Mouse (Mus musculus) lung, embryonic 14.5 days (tissue): ENCODE results near the gene Dync1h1. TPM values are rescaled to one million over a fixed set of nuclear protein-coding genes. Genes with fewer than 3 reads are reported as not detected.

ENCODE experiments used
- ATAC-seq: fragments of 200-750 bp; cut with Nextera tagmentation; 2 replicates; pipeline ENCODE4 v1.8.0; 2017; ENCODE audit warnings: mild to moderate bottlenecking, moderate TSS enrichment, moderate library complexity; ENCODE audit not compliant: insufficient read depth
- DNase-seq: peaks from one replicate; pipeline ENCODE4 v3.0.0-alpha.2; 2015
- H3K27ac ChIP-seq: fragments of 300-500 bp; sonication (generic); 2 replicates; pipeline ENCODE4 v1.5.1; 2014; ENCODE audit warnings: low read depth, mild to moderate bottlenecking, moderate library complexity
- H3K27me3 ChIP-seq: fragments of 300-500 bp; sonication (generic); 2 replicates; pipeline ENCODE4 v1.6.1; 2014; ENCODE audit warnings: low read length, control low read depth; ENCODE audit not compliant: insufficient read depth
- H3K36me3 ChIP-seq: fragments of 300-500 bp; sonication (generic); 2 replicates; pipeline ENCODE4 v1.6.1; 2014; ENCODE audit warnings: control low read depth; ENCODE audit not compliant: insufficient read depth
- H3K4me1 ChIP-seq: fragments of 300-500 bp; sonication (generic); 2 replicates; pipeline ENCODE4 v1.6.1; 2014; ENCODE audit warnings: antibody characterized with exemption, control low read depth; ENCODE audit not compliant: insufficient read depth
- H3K4me2 ChIP-seq: fragments of 300-500 bp; sonication (generic); 2 replicates; pipeline ENCODE4 v1.6.1; 2014; ENCODE audit warnings: mild to moderate bottlenecking
- H3K4me3 ChIP-seq: fragments of 300-500 bp; sonication (generic); 2 replicates; pipeline ENCODE4 v1.5.1; 2014; ENCODE audit warnings: low read depth, low read length
- H3K9ac ChIP-seq: fragments of 300-500 bp; sonication (generic); 2 replicates; pipeline ENCODE4 v1.6.1; 2014
- H3K9me3 ChIP-seq: fragments of 300-500 bp; sonication (generic); 2 replicates; pipeline ENCODE4 v1.6.1; 2016; ENCODE audit warnings: low read depth, low read length, control low read depth
- CTCF ChIP-seq: IDR thresholded peaks from 2 replicates; pipeline ENCODE4 v1.5.1; 2016; ENCODE audit warnings: antibody characterized with exemption, low read depth
- WGBS: fragments of 180-500 bp; shearing (Covaris S2); extraction: QIAGEN DNeasy Blood & Tissue Kit; methylation state at CpG from one replicate; pipeline ENCODE4 v1.1.7; 2014; 5-methylcytosine and 5-hydroxymethylcytosine counted together
- polyA plus RNA-seq: library from polyadenylated mRNA; unstranded; fragments of >200 nt; fragmentation: Nextera tagmentation; extraction: Ambion mirVana; gene quantifications from 2 replicates; pipeline ENCODE4 v1.2.1, GENCODE M21; 2014

The Dync1h1 gene
- polyA plus RNA-seq, 1 experiment from 2014 or later, result 72.3 TPM

- Histone ChIP-seq H3K27me3 (no peaks in the 10 kb centered on the region), H3K4me3 (no peak overlapping the region), H3K9ac (no peak overlapping the region), H3K4me2 (no peak overlapping the region), H3K4me1 (no peaks in the 10 kb centered on the region), H3K36me3 (peaks cover 95% of the 10 kb centered on the region), H3K27ac (no peak overlapping the region), H3K9me3 (no peaks in the 10 kb centered on the region)
- DNase-seq, result no peak
- 73% methylated on average over 8 of the region's 8 CpGs for WGBS
- no peak for ATAC-seq
- no peak for TF ChIP-seq CTCF
Observed at GRCm38 (mm10) chr12:110650241-110650641, 49.0 kb downstream of the Dync1h1 start.

- WGBS, result 95% methylated on average over 17 of the region's 17 CpGs
- Histone ChIP-seq H3K27me3 (no peaks in the 10 kb centered on the region), H3K4me3 (no peak overlapping the region), H3K9ac (no peak overlapping the region), H3K27ac (no peak overlapping the region), H3K4me1 (no peaks in the 10 kb centered on the region), H3K4me2 (no peak overlapping the region), H3K36me3 (peaks cover 96% of the 10 kb centered on the region), H3K9me3 (no peaks in the 10 kb centered on the region)
- DNase-seq (no peak), ATAC-seq (no peak)
- TF ChIP-seq CTCF, result no peak
Observed at GRCm38 (mm10) chr12:110651464-110651863, 50.2 kb downstream of the Dync1h1 start.

GRCm38 (mm10) chr12:110661746-110662145 is 60.5 kb downstream of the Dync1h1 start:
- no peak for TF ChIP-seq CTCF
- H3K36me3 ChIP-seq, result peaks cover 99% of the 10 kb centered on the region
- no peaks in the 10 kb centered on the region for H3K9me3 ChIP-seq
- H3K4me3 ChIP-seq, result no peak overlapping the region
- ATAC-seq (no peak), DNase-seq (no peak)
- H3K9ac ChIP-seq, result no peak overlapping the region
- no peaks in the 10 kb centered on the region for H3K27me3 ChIP-seq
- WGBS, result 94% methylated on average over 14 of the region's 14 CpGs
- no peak overlapping the region for H3K4me2 ChIP-seq
- no peaks in the 10 kb centered on the region for H3K4me1 ChIP-seq
- H3K27ac ChIP-seq, result no peak overlapping the region

GRCm38 (mm10) chr12:110667466-110668077 is 66.3 kb downstream of the Dync1h1 start:
- 86% methylated on average over 13 of the region's 13 CpGs for WGBS
- TF ChIP-seq CTCF, result 0 out of 2 replicates have a peak, but pooled peaks have one; percentile 16
- H3K4me3 ChIP-seq, result no peak overlapping the region
- H3K27me3 ChIP-seq, result no peaks in the 10 kb centered on the region
- DNase-seq, result no peak
- H3K4me1 ChIP-seq, result no peaks in the 10 kb centered on the region
- peaks cover 74% of the 10 kb centered on the region for H3K36me3 ChIP-seq
- ATAC-seq, result no peak
- H3K9me3 ChIP-seq, result no peaks in the 10 kb centered on the region
- H3K4me2 ChIP-seq, result no peak overlapping the region
- H3K9ac ChIP-seq, result no peak overlapping the region
- no peak overlapping the region for H3K27ac ChIP-seq

- no peak for ATAC-seq
- H3K36me3 ChIP-seq, result peaks cover 8% of the 10 kb centered on the region; the same call in 1 of the 2 replicates
- H3K4me3 ChIP-seq, result no peak overlapping the region
- no peaks in the 10 kb centered on the region for H3K27me3 ChIP-seq
- peak; percentile 64 for DNase-seq
- no peak overlapping the region for H3K27ac ChIP-seq
- TF ChIP-seq CTCF, result peak; percentile 65
- H3K4me2 ChIP-seq, result no peak overlapping the region
- H3K9ac ChIP-seq, result no peak overlapping the region
- WGBS, result 49% methylated on average over 5 of the region's 5 CpGs
- H3K4me1 ChIP-seq, result no peaks in the 10 kb centered on the region
- H3K9me3 ChIP-seq, result no peaks in the 10 kb centered on the region
Observed at GRCm38 (mm10) chr12:110674243-110674642, 73.0 kb downstream of the Dync1h1 start.

- ATAC-seq (peak; percentile 62), DNase-seq (peak; percentile 46)
- Histone ChIP-seq H3K4me1 (no peaks in the 10 kb centered on the region), H3K36me3 (no peaks in the 10 kb centered on the region), H3K27ac (no peak overlapping the region), H3K9ac (no peak overlapping the region), H3K4me2 (no peak overlapping the region), H3K27me3 (no peaks in the 10 kb centered on the region), H3K4me3 (no peak overlapping the region), H3K9me3 (no peaks in the 10 kb centered on the region)
- TF ChIP-seq CTCF, result no peak
- 25% methylated on average over 7 of the region's 7 CpGs for WGBS
Observed at GRCm38 (mm10) chr12:110681191-110681590, 79.9 kb downstream of the Dync1h1 start.

- H3K36me3 ChIP-seq, result peaks cover 4% of the 10 kb centered on the region; the same call in 1 of the 2 replicates
- H3K9me3 ChIP-seq, result no peaks in the 10 kb centered on the region
- H3K4me3 ChIP-seq, result no peak overlapping the region
- no peak overlapping the region for H3K9ac ChIP-seq
- ATAC-seq, result no peak
- no peaks in the 10 kb centered on the region for H3K4me1 ChIP-seq
- 57% methylated on average over 3 of the region's 3 CpGs for WGBS
- no peak for TF ChIP-seq CTCF
- H3K27me3 ChIP-seq, result no peaks in the 10 kb centered on the region
- no peak overlapping the region for H3K4me2 ChIP-seq
- DNase-seq, result no peak
- no peak overlapping the region for H3K27ac ChIP-seq
Observed at GRCm38 (mm10) chr12:110681878-110682277, 80.6 kb downstream of the Dync1h1 start.
